In genomic region chr15:82128398-82128797, GRCm38 (mm10) we compare ENCODE assay signal across 1 mouse cellular context.
TF ChIP-seq lines count a peak whose summit lies in the region.

No protein-coding gene starts in this region.

TF ChIP-seq in CH12.LX, 34 proteins besides CTCF, POLR2A, EP300 and RAD21 (continued from another document):
- TF ChIP-seq MAZ (IDR thresholded peaks at IDR 0.05; ENCODE audit: low read depth, low read length) (no peak), MAFK (IDR thresholded peaks at IDR 0.05; ENCODE audit: insufficient replicate concordance, low read length) (no peak), KAT2A (IDR thresholded peaks at IDR 0.05; ENCODE audit: insufficient replicate concordance, low read length) (no peak), SMC3 (IDR thresholded peaks at IDR 0.05; ENCODE audit: low read depth, low read length) (no peak), TBP (conservative IDR thresholded peaks at IDR 0.05; ENCODE audit: low read depth, low read length) (no peak), MEF2A (IDR thresholded peaks at IDR 0.05; ENCODE audit: borderline replicate concordance, low read depth, low read length) (no peak), ZNF384 (IDR thresholded peaks at IDR 0.05; ENCODE audit: low read depth, low read length) (no peak), MYC (IDR thresholded peaks at IDR 0.05; ENCODE audit: low read depth, low read length) (no peak), ZMIZ1 (IDR thresholded peaks at IDR 0.05; ENCODE audit: low read depth, low read length) (no peak), IRF4 (IDR thresholded peaks at IDR 0.05; ENCODE audit: low read depth, low read length) (no peak), E2F4 (IDR thresholded peaks at IDR 0.05; ENCODE audit: insufficient replicate concordance, low read depth, low read length) (no peak), USF1 (IDR thresholded peaks at IDR 0.05; ENCODE audit: low read depth, low read length) (no peak), CHD2 (IDR thresholded peaks at IDR 0.05; ENCODE audit: low read length) (no peak)
